Mouse (Mus musculus) heart, adult 2 months (tissue): ENCODE results near the gene Lypd4. TPM values are rescaled to one million over a fixed set of nuclear protein-coding genes. Genes with fewer than 3 reads are reported as not detected.
"Not testable (repeated sequence)": the region's sequence is repeated elsewhere in the genome, so short reads cannot be mapped to it uniquely, and the experiment has no call there.

Experiments
- DNase-seq, 2 experiments: peaks; one replicate each; pipeline ENCODE4 v3.0.0; 2021
- H3K27ac ChIP-seq: fragments of 200-600 bp; 2 replicates; pipeline ENCODE4 v1.8.1; 2022
- H3K27me3 ChIP-seq: fragments of 200-500 bp; 2 replicates; pipeline ENCODE4 v1.6.1; 2012; ENCODE audit warnings: mild to moderate bottlenecking, low read length, inconsistent platforms, mixed read lengths; ENCODE audit not compliant: control insufficient read depth, insufficient read depth
- H3K36me3 ChIP-seq: fragments of 200-500 bp; 2 replicates; pipeline ENCODE4 v1.6.1; 2012; ENCODE audit warnings: low read length, inconsistent platforms; ENCODE audit not compliant: control insufficient read depth, insufficient read depth
- H3K4me1 ChIP-seq: fragments of 200-500 bp; 2 replicates; pipeline ENCODE4 v1.6.1; 2011; ENCODE audit warnings: low read length; ENCODE audit not compliant: control insufficient read depth, insufficient read depth
- H3K4me3 ChIP-seq: fragments of 200-600 bp; 2 replicates; pipeline ENCODE4 v1.8.1; 2022
- H3K79me2 ChIP-seq: fragments of 200-500 bp; replicated peaks from 2 replicates; pipeline ENCODE4 v1.6.1; 2012; ENCODE audit warnings: mild to moderate bottlenecking, inconsistent platforms, low read length, moderate library complexity, mixed read lengths; ENCODE audit not compliant: control insufficient read depth, insufficient read depth
- H3K9ac ChIP-seq: fragments of 200-500 bp; 2 replicates; pipeline ENCODE4 v1.6.1; 2012; ENCODE audit warnings: low read depth, mild to moderate bottlenecking, control low read depth, inconsistent platforms, low read length, mixed read lengths
- CTCF ChIP-seq: fragments of 200-600 bp; IDR thresholded peaks from 2 replicates; pipeline ENCODE4 v1.8.1; 2022; ENCODE audit warnings: antibody characterized with exemption, mild to moderate bottlenecking, moderate library complexity
- EP300 ChIP-seq: fragments of 200-500 bp; IDR thresholded peaks from 2 replicates; pipeline ENCODE4 v1.6.1; 2011; ENCODE audit warnings: low read depth, low read length, control low read depth; ENCODE audit not compliant: insufficient read depth
- POLR2A ChIP-seq: fragments of 200-500 bp; IDR thresholded peaks from 2 replicates; pipeline ENCODE4 v1.6.1; 2011; ENCODE audit warnings: mild to moderate bottlenecking, low read depth, low read length, control low read depth; ENCODE audit not compliant: insufficient read depth
- WGBS: fragments of 180-500 bp; shearing (Covaris S2); methylation state at CpG from one replicate; pipeline ENCODE4 v1.1.7; 2018; 5-methylcytosine and 5-hydroxymethylcytosine counted together
- intact Hi-C: fragments of 180-260 bp; cut with DNase I; formaldehyde crosslinking; loops from one replicate; pipeline ENCODE4 v1.15.1; 2025
- polyA plus RNA-seq: library from polyadenylated mRNA; depleted of rRNA; stranded (reverse); fragments of >200 nt; gene quantifications from 2 replicates; pipeline ENCODE4 v1.2.3, GENCODE M21; 2012
- total RNA-seq, 2 experiments: library from RNA; stranded (reverse); gene quantifications; 2 replicates each; pipeline ENCODE4 v1.2.3; 2021

Gene Lypd4
- total and polyA plus RNA-seq, 3 experiments = 0.53 TPM; not detected in 2

DNA sequence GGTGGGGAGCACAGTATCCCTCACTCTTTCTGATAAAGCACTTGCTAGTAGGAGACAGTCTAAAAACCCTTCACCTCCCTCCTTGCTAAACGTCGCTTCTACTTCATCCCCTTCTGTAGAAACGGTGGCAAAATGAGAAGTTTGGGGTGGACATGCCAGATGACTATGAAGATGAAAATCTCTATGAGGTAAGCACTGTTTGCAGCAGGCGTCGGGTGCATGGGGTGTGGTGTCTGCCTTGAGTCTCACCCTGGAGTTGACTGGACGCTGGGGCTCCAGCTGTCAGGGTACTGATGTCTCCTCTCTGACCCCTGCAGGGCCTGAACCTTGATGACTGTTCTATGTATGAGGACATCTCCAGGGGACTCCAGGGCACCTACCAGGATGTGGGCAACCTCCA lies 31.4 kb upstream of the Lypd4 start:
- TF ChIP-seq EP300 = no peak
- no peak for TF ChIP-seq POLR2A
- no peak for TF ChIP-seq CTCF
- H3K27ac ChIP-seq = no peak overlapping the region
- no peak for DNase-seq
- H3K9ac ChIP-seq = no peak overlapping the region
- H3K36me3 ChIP-seq = no peaks in the 10 kb centered on the region; the same call in 1 of the 2 replicates
- H3K27me3 ChIP-seq = no peaks in the 10 kb centered on the region
- 66% methylated on average over 6 of the region's 6 CpGs for WGBS
- no peaks in the 10 kb centered on the region for H3K79me2 ChIP-seq
- no peak overlapping the region for H3K4me3 ChIP-seq
- peaks cover 4% of the 10 kb centered on the region for H3K4me1 ChIP-seq
- intact Hi-C loops = no loop called here

- Histone ChIP-seq H3K27me3 (no peaks in the 10 kb centered on the region), H3K9ac (no peak overlapping the region), H3K27ac (no peak overlapping the region), H3K79me2 (no peaks in the 10 kb centered on the region), H3K4me1 (peaks cover 2% of the 10 kb centered on the region), H3K36me3 (no peaks in the 10 kb centered on the region), H3K4me3 (no peak overlapping the region)
- no peak for DNase-seq
- intact Hi-C loops = no loop called here
- TF ChIP-seq EP300 = no peak
- 69% methylated on average over 5 of the region's 5 CpGs for WGBS
Observed at GRCm38 (mm10) chr7:24897959-24898358, 28.2 kb upstream of the Lypd4 start.

GRCm38 (mm10) chr7:24897224-24897623 lies 27.5 kb upstream of the Lypd4 start, which contains the start of gene Cd79a:
Gene Cd79a (plus strand): TSS chr7:24897381.
- Histone ChIP-seq H3K4me3 (no peak within 1 kb of the TSS), H3K79me2 (no peaks in the 10 kb centered on the region), H3K27ac (no peak within 1 kb of the TSS), H3K4me1 (no peaks in the 10 kb centered on the region; the same call in 1 of the 2 replicates), H3K9ac (no peak within 1 kb of the TSS), H3K27me3 (no peaks in the 10 kb centered on the region), H3K36me3 (no peaks in the 10 kb centered on the region)
- TF ChIP-seq POLR2A (no peak), EP300 (no peak), CTCF (no peak)
- intact Hi-C loops = no loop called here
- peak in 1 of 2 experiments; percentile 49 for DNase-seq
- 69% methylated on average over 12 of the region's 12 CpGs for WGBS

DNA sequence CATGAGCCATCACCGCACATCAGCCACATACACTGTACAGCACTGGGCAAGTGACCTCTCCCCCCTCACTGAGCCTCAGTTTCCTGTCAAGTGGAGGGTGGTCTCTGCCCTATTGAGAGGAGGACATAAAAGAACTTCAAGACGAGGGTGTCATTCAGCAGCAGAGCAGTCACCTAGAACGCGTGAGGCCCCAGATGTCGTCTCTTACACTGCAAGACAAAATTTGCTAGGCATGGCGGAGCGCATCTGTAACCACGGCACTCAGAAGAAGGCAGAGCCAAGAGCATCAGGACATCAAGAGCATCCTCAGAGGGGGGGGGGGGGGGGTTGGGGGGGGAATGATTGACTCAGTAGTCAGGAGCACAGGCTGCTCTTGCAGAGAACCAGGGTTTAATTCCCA lies 26.5 kb upstream of the Lypd4 start:
- no peaks in the 10 kb centered on the region for H3K79me2 ChIP-seq
- no peaks in the 10 kb centered on the region for H3K36me3 ChIP-seq
- no peak overlapping the region for H3K27ac ChIP-seq
- TF ChIP-seq CTCF (no peak), POLR2A (no peak), EP300 (no peak)
- H3K27me3 ChIP-seq = no peaks in the 10 kb centered on the region
- no peak overlapping the region for H3K4me3 ChIP-seq
- no peak for DNase-seq
- intact Hi-C loops = no loop called here
- H3K4me1 ChIP-seq = no peaks in the 10 kb centered on the region
- WGBS = 87% methylated on average over 8 of the region's 8 CpGs
- H3K9ac ChIP-seq = no peak overlapping the region

GRCm38 (mm10) chr7:24895749-24896148 lies 26.0 kb upstream of the Lypd4 start:
- H3K9ac ChIP-seq, H3K79me2 ChIP-seq, H3K4me3 ChIP-seq, H3K27ac ChIP-seq, H3K27me3 ChIP-seq, H3K4me1 ChIP-seq, DNase-seq, intact Hi-C loops, H3K36me3 ChIP-seq: not testable (repeated sequence)
- WGBS = 90% methylated on average over 2 of the region's 2 CpGs

DNA sequence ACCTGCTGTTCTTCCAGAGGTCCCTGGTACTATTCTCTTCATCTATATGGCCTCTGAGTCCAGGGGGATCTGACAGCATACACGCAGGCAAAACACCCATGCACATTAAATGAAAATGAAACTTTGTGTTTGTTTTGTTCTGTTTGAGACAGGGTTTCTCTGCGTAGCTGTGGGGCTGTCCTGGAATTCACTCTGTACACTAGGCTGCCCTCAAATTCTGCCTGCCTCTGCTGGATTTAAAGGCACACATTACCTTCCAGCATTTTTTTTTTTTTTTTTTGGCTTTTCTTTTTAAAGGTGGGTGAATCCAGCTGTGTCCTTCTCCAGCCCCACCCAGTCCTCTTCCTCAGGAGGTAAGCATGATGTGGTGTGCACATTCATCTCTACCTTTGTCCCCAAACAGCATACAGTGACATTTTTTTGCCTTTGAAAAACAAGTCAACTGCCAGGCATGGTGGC lies 22.4 kb upstream of the Lypd4 start:
- 70% methylated on average over 2 of the region's 2 CpGs for WGBS
- intact Hi-C loops = no loop called here

More for the DNA sequence above, 22.4 kb upstream of the Lypd4 start:
- H3K9ac ChIP-seq = no peak overlapping the region
- H3K36me3 ChIP-seq = no peaks in the 10 kb centered on the region; the same call in 1 of the 2 replicates
- DNase-seq = no peak
- no peaks in the 10 kb centered on the region for H3K4me1 ChIP-seq
- TF ChIP-seq CTCF (no peak), EP300 (no peak), POLR2A (no peak)
- H3K4me3 ChIP-seq = no peak overlapping the region
- H3K79me2 ChIP-seq = no peaks in the 10 kb centered on the region
- no peaks in the 10 kb centered on the region for H3K27me3 ChIP-seq
- H3K27ac ChIP-seq = no peak overlapping the region
